Mouse (Mus musculus) CH12.LX (cell line): ENCODE data around the gene Rnf144a.

ENCODE experiments used
- HCFC1 ChIP-seq: IDR thresholded peaks from 2 replicates; pipeline ENCODE4 v1.6.1; 2012; ENCODE audit warnings: low read depth, mild to moderate bottlenecking, inconsistent platforms, low read length, improper control_type of control experiment
- MAFK ChIP-seq: IDR thresholded peaks from 2 replicates; pipeline ENCODE4 v1.6.1; 2011; ENCODE audit warnings: low read length, improper control_type of control experiment; ENCODE audit not compliant: insufficient replicate concordance
- MAX ChIP-seq: IDR thresholded peaks from 2 replicates; pipeline ENCODE4 v1.6.1; 2011; ENCODE audit warnings: low read length, improper control_type of control experiment
- MXI1 ChIP-seq: IDR thresholded peaks from 2 replicates; pipeline ENCODE4 v1.6.1; 2011; ENCODE audit warnings: mild to moderate bottlenecking, low read depth, low read length, improper control_type of control experiment
- RAD21 ChIP-seq: IDR thresholded peaks from 2 replicates; pipeline ENCODE4 v1.6.1; 2011; ENCODE audit warnings: low read depth, mild to moderate bottlenecking, low read length, improper control_type of control experiment, moderate library complexity
- SIN3A ChIP-seq: IDR thresholded peaks from 2 replicates; pipeline ENCODE4 v1.6.1; 2012; ENCODE audit warnings: low read length, improper control_type of control experiment, inconsistent platforms
- TBP ChIP-seq: conservative IDR thresholded peaks from 2 replicates; pipeline ENCODE4 v1.6.1; 2011; ENCODE audit warnings: low read depth, low read length, improper control_type of control experiment

DNA sequence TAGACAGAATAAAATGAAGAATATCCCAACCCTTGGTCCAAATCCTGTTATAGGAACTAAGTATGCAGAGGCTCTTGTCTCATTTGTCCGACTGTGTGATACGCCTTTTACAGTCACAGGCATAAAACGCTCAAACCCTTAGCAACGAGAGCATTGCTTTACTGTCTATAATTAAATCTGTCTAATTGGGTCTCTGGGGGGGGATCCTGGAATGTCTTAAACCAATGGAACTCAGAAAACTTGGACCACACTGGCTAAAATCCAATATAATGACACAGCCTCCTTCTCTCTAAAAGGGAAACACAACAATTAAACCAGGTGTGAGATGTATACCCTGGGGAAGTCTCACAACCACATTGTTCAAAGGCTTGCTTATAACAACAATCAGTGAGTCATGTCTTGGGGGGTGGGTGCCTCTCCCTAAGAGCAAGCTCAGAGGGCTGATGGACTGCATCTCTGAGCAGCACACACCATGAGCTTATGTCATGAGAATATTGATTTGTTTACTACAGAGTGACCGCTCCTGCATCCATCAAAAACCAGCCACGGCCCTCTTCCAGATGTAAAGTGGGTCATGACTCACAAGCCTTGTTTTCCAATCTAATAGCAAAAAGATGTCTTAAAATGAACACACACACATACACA, 85.9 kb downstream of the Rnf144a start:
- TF ChIP-seq MAX (no peak), RAD21 (no peak), MAFK (no peak), MXI1 (no peak), HCFC1 (no peak), SIN3A (no peak), TBP (no peak)
